Mouse (Mus musculus) thymus, postnatal 0 days (tissue): Measurements from ENCODE around the gene Abcd3. TPM values are rescaled to one million over a fixed set of nuclear protein-coding genes. Genes with fewer than 3 reads are reported as not detected.
"Not testable (repeated sequence)": the region's sequence is repeated elsewhere in the genome, so short reads cannot be mapped to it uniquely, and the experiment has no call there.

ENCODE experiments used
- DNase-seq: peaks from one replicate; pipeline ENCODE4 v3.0.0-alpha.2; 2015; ENCODE audit warnings: low spot score
- polyA plus RNA-seq: library from polyadenylated mRNA; unstranded; fragments of >200 nt; fragmentation: Nextera tagmentation; extraction: Ambion mirVana; gene quantifications from 2 replicates; pipeline ENCODE4 v1.2.1, GENCODE M21; 2015

Gene Abcd3
- polyA plus RNA-seq, 1 experiment from 2014 or later, result 29.7 TPM

GRCm38 (mm10) chr3:121818736-121819396, 3.8 kb upstream of the Abcd3 start:
- no peak for DNase-seq

GRCm38 (mm10) chr3:121815549-121816235, 590 bp upstream of the Abcd3 start:
- DNase-seq, result no peak

- DNase-seq, result no peak
Observed at GRCm38 (mm10) chr3:121814413-121814864, 663 bp downstream of the Abcd3 start.

GRCm38 (mm10) chr3:121813834-121814233, 1.3 kb downstream of the Abcd3 start:
- no peak for DNase-seq

GRCm38 (mm10) chr3:121808246-121808645, 6.9 kb downstream of the Abcd3 start:
- DNase-seq, result peak; percentile 37

GRCm38 (mm10) chr3:121794214-121794613, 20.9 kb downstream of the Abcd3 start:
- DNase-seq, result no peak

- no peak for DNase-seq
Observed at GRCm38 (mm10) chr3:121792246-121792645, 22.9 kb downstream of the Abcd3 start.

GRCm38 (mm10) chr3:121790442-121790841, 24.7 kb downstream of the Abcd3 start:
- DNase-seq, result no peak

- no peak for DNase-seq
Observed at GRCm38 (mm10) chr3:121789790-121790189, 25.3 kb downstream of the Abcd3 start.

- DNase-seq, result no peak
Observed at GRCm38 (mm10) chr3:121783020-121783419, 32.1 kb downstream of the Abcd3 start.

GRCm38 (mm10) chr3:121777943-121778342, 37.2 kb downstream of the Abcd3 start:
- DNase-seq, result peak; percentile 39

GRCm38 (mm10) chr3:121773336-121773735, 41.8 kb downstream of the Abcd3 start:
- not testable (repeated sequence) for DNase-seq

- DNase-seq, result no peak
Observed at GRCm38 (mm10) chr3:121768770-121769169, 46.3 kb downstream of the Abcd3 start.

- no peak for DNase-seq
Observed at GRCm38 (mm10) chr3:121766818-121767217, 48.3 kb downstream of the Abcd3 start.

- DNase-seq, result no peak
Observed at GRCm38 (mm10) chr3:121766048-121766447, 49.1 kb downstream of the Abcd3 start.

GRCm38 (mm10) chr3:121762056-121762852, 52.8 kb downstream of the Abcd3 start:
- DNase-seq, result peak; percentile 29

- no peak for DNase-seq
Observed at GRCm38 (mm10) chr3:121758373-121758772, 56.7 kb downstream of the Abcd3 start.

- DNase-seq, result peak; percentile 16
Observed at GRCm38 (mm10) chr3:121755152-121755551, 60.0 kb downstream of the Abcd3 start.

- not testable (repeated sequence) for DNase-seq
Observed at GRCm38 (mm10) chr3:121754319-121755090, 60.6 kb downstream of the Abcd3 start.

GRCm38 (mm10) chr3:121741186-121741848, 73.8 kb downstream of the Abcd3 start:
- DNase-seq, result not testable (repeated sequence)
